Mouse (Mus musculus): ENCODE results near the gene Plod3. TPM values are rescaled to one million over a fixed set of nuclear protein-coding genes. Genes with fewer than 3 reads are reported as not detected.

The Plod3 gene
- polyA plus RNA-seq, 1 experiment, result 16.0 TPM

DNA sequence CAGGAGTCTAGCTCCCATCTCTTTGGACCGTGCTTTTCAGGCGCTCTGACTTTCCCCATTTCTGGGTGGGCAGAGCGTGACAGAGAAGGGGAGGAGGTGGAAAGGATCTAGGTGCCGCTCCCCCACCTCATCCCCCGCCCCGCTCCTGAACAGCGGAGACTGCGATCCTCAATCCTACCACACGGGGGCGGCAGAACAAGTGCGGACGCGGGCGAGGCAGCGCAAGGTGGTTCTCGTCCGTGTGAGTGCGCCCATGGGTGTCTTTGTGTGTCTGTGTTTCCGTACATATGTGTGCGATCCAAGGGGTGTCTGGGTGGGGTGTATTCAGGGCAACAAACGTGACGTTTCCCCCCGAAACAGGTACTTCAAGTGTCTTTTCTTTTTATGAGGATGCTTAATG is 38.3 kb downstream of the Plod3 start:
- Histone ChIP-seq H3K4me3 (ENCODE audit: insufficient read depth, low read depth, low read length) (no peak overlapping the region), H3K27ac (replicated peaks; ENCODE audit: low read depth, low read length) (no peak overlapping the region), H3K4me1 (ENCODE audit: control insufficient read depth, insufficient read depth, insufficient read length, low read length) (no peaks in the 10 kb centered on the region)

DNA sequence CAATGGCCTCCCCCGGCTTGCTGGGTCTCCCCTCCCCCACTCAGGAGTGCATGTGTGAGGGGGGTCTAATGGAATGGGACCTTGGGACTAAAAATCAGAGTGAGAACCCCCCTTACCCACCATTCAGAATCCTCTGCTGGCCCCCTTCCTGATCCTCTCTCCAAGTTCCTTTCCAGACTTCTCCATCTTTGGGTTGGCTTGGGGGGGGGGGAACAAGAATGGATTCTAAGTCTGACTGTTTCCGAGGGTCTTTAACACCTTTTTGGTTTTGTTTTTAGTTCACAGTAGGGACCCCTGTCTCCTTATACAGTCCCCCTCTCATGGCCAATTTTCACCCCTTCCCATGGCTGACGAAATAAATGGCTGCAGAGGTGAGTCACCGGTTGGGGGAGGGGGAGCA is 39.3 kb downstream of the Plod3 start, which contains the start of gene Vgf:
Vgf (plus strand) TSS at position 301 of the 400 bp plus-strand sequence.
- H3K4me3 ChIP-seq (ENCODE audit: insufficient read depth, low read depth, low read length), result no peak within 1 kb of the TSS
- 0 out of 2 replicates have a peak, but pooled peaks cover 2% of the 10 kb centered on the region for H3K4me1 ChIP-seq (ENCODE audit: control insufficient read depth, insufficient read depth, insufficient read length, low read length)
- H3K27ac ChIP-seq (replicated peaks; ENCODE audit: low read depth, low read length), result no peak within 1 kb of the TSS

DNA sequence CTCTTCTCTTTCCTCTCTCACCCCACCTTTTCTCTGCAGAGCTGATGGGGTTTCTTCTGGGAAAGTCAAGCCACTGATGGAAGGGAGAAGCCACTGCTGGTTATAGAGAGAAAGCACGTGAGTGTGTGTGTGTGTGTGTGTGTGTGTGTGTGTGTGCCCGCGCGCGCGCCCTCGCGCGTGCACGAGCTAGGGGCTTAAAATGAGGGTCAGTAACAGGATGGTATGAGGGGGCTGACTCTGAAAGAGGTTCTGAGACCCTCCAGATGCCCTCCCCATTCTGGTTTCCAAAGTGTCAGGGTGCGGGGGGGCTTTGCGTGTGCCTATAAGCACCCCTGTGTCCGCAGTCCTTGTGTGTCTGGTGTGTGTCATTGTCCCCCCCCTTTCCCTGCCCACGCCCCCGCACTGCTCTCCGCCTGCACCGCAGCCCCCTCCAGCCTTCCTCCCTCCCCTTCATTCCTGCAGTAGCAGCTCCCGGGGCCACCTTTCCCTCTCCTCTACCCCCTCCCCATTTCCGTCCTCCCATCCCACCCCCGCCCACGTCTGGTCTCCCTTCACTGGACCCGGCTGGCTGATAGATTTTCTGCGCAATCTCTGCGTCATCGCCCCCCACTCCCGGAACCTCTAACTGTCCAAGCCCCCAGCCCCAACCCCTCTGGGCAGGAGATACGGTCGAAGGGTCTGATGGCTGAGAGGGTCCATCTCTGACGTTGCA is 41.9 kb downstream of the Plod3 start:
- peaks cover 5% of the 10 kb centered on the region for H3K4me1 ChIP-seq (ENCODE audit: control insufficient read depth, insufficient read depth, insufficient read length, low read length)

DNA sequence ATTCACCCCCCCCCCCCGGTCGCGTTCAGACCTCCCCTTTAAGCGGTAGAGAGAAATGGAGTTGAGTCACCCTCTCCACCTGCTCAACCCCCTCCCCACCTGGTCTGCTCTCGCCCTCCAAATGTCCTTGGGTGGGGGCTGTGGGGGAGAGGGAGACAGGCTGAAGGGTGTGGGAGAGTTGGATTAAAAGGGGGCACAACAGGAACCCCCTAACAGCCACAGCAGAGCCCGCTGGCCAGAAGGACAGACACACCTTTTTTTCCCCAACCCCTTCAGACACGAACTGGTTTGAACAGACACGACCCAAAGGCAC is 42.4 kb downstream of the Plod3 start:
- peaks cover 5% of the 10 kb centered on the region for H3K4me1 ChIP-seq (ENCODE audit: control insufficient read depth, insufficient read depth, insufficient read length, low read length)
- H3K4me3 ChIP-seq (ENCODE audit: insufficient read depth, low read depth, low read length), result no peak overlapping the region
- H3K27ac ChIP-seq (replicated peaks; ENCODE audit: low read depth, low read length), result no peak overlapping the region

More for the DNA sequence above, 41.9 kb downstream of the Plod3 start:
- H3K4me3 ChIP-seq (ENCODE audit: insufficient read depth, low read depth, low read length), result no peak overlapping the region
- no peak overlapping the region for H3K27ac ChIP-seq (replicated peaks; ENCODE audit: low read depth, low read length)

DNA sequence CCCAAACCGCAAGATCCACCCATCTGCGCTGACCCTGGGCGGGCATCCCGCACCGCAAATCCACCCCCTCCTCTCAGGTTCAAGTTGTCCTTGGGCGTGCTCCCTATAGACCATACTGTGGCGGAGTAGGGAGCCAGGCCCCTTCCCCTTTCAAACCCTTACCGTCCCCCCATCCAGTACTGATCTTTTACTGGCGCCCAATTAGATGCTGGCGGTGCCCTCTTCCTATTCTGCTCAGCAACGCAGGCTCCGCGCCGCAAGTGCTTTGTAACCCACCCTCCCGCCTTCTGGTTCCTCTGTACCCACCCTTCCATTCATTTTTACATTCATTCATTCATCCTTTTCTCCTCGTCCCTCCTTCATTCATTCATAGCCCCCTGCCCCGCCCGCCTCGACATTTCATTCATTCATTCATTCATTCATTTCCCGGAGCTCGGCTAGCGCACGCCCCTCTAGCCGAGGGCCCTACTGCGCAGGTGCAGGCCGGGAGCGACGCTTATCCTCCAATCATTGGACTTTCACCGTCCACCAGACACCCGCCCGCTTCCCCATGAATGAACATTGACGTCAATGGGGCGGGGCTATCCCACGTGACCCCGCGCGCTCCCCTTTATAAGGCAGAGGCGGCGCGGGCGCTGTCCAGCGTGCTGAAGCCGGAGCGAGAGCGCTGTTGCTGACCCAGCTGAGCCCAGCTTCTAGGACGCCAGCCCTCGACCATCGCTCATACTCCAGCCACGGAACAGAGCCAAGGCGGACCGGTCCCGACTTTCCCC is 43.0 kb downstream of the Plod3 start:
- peak overlapping the region; percentile 22; the same call in 1 of the 2 replicates for H3K4me3 ChIP-seq (ENCODE audit: insufficient read depth, low read depth, low read length)
- H3K27ac ChIP-seq (replicated peaks; ENCODE audit: low read depth, low read length), result no peak overlapping the region
- H3K4me1 ChIP-seq (ENCODE audit: control insufficient read depth, insufficient read depth, insufficient read length, low read length), result peaks cover 5% of the 10 kb centered on the region

DNA sequence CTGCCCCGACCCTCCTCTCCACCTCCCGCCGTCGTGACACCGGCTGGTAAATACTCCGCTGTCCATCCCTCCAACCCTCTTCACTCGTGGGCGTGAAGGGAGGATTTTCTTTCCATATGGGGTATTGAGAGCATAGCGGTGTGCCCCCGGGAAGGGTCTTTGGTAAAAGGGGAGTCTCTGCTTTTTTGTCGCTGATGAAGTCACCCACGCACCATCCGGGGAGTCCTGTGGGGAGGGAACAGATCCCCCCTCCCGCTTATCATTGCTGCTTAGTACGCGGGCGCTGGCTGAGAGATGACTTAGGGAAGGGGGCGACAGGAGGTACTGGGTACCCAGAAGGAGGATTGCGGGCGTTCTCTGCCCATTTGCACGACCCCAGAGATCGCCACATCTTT is 43.6 kb downstream of the Plod3 start:
- Histone ChIP-seq H3K4me3 (ENCODE audit: insufficient read depth, low read depth, low read length) (no peak overlapping the region), H3K27ac (replicated peaks; ENCODE audit: low read depth, low read length) (no peak overlapping the region), H3K4me1 (ENCODE audit: control insufficient read depth, insufficient read depth, insufficient read length, low read length) (peaks cover 5% of the 10 kb centered on the region)

DNA sequence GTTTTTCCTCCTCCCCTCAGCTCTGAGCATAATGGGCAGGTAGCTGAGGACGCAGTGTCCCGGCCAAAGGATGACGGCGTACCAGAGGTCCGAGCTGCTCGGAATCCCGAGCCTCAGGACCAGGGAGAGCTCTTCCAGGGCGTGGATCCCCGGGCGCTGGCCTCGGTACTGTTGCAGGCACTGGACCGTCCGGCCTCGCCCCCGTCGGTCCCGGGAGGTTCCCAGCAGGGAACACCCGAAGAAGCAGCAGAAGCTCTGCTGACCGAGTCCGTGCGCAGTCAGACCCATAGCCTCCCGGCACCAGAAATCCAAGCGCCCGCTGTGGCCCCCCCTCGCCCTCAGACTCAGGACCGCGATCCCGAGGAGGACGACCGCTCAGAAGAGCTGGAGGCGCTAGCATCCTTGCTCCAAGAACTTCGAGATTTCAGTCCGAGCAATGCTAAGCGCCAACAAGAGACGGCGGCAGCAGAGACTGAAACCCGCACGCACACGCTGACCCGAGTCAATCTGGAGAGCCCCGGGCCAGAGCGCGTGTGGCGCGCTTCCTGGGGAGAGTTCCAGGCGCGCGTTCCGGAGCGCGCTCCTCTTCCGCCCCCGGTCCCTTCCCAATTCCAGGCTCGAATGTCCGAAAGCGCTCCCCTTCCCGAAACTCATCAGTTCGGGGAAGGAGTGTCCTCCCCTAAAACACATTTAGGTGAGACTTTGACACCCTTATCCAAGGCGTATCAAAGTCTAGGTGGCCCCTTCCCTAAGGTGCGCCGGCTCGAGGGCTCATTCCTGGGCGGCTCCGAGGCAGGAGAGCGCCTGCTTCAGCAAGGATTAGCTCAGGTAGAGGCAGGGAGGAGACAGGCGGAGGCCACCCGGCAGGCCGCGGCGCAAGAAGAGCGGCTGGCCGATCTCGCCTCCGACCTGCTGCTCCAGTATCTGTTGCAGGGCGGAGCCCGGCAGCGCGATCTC is 44.5 kb downstream of the Plod3 start:
- no peak overlapping the region for H3K27ac ChIP-seq (replicated peaks; ENCODE audit: low read depth, low read length)
- H3K4me1 ChIP-seq (ENCODE audit: control insufficient read depth, insufficient read depth, insufficient read length, low read length), result peaks cover 5% of the 10 kb centered on the region
- H3K4me3 ChIP-seq (ENCODE audit: insufficient read depth, low read depth, low read length), result peak overlapping the region; percentile 49

DNA sequence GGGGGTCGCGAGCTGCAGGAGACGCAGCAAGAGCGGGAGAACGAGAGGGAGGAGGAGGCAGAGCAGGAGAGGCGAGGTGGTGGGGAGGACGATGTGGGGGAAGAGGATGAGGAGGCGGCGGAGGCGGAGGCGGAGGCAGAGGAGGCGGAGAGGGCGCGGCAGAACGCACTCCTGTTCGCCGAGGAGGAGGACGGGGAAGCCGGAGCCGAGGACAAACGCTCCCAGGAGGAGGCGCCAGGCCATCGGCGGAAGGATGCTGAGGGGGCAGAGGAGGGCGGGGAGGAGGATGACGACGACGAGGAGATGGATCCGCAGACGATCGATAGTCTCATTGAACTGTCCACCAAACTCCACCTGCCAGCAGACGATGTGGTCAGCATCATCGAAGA is 45.2 kb downstream of the Plod3 start:
- peak overlapping the region; percentile 49 for H3K4me3 ChIP-seq (ENCODE audit: insufficient read depth, low read depth, low read length)
- H3K4me1 ChIP-seq (ENCODE audit: control insufficient read depth, insufficient read depth, insufficient read length, low read length), result peaks cover 5% of the 10 kb centered on the region

DNA sequence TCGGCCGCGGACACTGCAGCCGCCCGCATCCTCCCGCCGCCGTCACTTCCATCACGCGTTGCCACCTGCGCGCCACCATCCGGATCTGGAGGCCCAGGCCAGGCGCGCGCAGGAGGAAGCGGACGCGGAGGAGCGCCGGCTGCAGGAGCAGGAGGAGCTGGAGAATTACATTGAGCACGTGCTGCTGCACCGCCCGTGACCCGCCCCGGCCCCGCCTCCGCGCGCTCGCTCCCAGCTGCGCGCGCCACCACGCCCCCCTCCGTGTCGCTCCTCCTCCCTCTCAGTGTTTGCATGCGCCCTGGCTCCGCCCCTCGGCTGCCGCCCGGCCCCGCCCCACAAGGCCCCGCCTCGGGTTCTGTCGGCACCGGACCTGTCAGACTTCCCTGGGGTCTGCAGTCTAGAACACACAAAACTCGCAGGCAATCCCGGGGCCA is 45.8 kb downstream of the Plod3 start:
- Histone ChIP-seq H3K4me1 (ENCODE audit: control insufficient read depth, insufficient read depth, insufficient read length, low read length) (peaks cover 5% of the 10 kb centered on the region), H3K27ac (replicated peaks; ENCODE audit: low read depth, low read length) (no peak overlapping the region)

More for the DNA sequence above, 45.2 kb downstream of the Plod3 start:
- no peak overlapping the region for H3K27ac ChIP-seq (replicated peaks; ENCODE audit: low read depth, low read length)

DNA sequence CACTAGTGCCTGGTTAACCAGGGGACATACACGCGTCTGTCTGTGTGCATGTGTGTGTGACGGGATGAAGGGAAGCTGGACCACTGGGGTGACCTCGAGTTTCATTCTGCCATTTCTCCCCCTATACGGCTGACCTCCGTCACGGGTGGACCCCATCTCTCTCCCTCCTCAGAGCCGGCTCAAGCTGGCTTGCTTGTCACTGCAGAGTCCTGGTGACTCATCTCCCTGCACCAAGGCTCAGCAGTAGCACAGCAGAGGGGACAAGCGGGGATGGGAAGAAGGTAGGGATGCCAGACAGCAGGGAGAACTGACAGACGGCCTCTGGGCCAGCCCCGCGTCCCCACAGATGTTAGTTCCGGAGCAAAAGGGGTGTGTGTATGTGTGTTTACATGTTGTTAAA is 49.4 kb downstream of the Plod3 start:
- peaks cover 3% of the 10 kb centered on the region for H3K4me1 ChIP-seq (ENCODE audit: control insufficient read depth, insufficient read depth, insufficient read length, low read length)
- no peak overlapping the region for H3K4me3 ChIP-seq (ENCODE audit: insufficient read depth, low read depth, low read length)
- no peak overlapping the region for H3K27ac ChIP-seq (replicated peaks; ENCODE audit: low read depth, low read length)

More for the DNA sequence above, 45.8 kb downstream of the Plod3 start:
- H3K4me3 ChIP-seq (ENCODE audit: insufficient read depth, low read depth, low read length), result peak overlapping the region; percentile 58

DNA sequence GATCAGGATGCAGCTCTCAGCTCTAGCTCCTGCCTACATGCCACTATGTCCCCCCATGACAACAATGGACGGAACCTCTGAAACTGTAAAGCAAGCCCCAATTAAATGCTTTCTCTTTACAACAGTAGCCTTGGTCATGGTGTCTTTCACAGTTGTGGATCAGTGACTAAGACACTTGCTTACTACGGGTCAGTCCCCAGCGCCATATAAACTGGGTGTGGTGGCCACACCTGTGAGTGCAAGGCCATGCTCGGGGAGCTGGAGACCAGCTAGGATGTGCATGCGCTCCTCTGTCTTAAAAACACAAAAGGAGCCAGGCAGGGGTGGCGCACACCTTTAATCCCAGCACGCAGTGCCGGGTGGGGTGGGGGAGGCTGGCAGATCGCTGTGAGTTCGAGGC is 52.6 kb downstream of the Plod3 start:
- no peak overlapping the region for H3K4me3 ChIP-seq (ENCODE audit: insufficient read depth, low read depth, low read length)
- no peaks in the 10 kb centered on the region for H3K4me1 ChIP-seq (ENCODE audit: control insufficient read depth, insufficient read depth, insufficient read length, low read length)
- no peak overlapping the region for H3K27ac ChIP-seq (replicated peaks; ENCODE audit: low read depth, low read length)

DNA sequence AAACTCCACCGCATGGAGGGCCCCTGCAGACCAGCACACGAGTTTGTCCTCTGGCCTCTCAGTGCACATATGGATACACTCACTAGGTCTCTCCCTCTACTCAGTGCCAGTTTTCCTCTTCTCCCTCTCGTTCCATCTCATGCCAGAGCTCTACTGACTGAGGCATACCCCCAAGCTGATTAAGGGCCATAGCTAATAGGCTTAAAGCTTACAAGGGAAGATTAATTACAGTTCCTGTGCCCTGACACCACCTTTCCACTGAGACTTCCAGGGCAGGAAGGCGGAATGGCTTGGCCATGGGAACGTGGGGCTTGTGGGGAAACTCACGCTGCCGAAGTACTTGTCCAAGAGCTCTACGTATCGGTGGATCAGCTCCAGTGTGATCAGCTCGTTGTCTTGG is 54.6 kb downstream of the Plod3 start:
- Histone ChIP-seq H3K4me1 (ENCODE audit: control insufficient read depth, insufficient read depth, insufficient read length, low read length) (no peaks in the 10 kb centered on the region), H3K27ac (replicated peaks; ENCODE audit: low read depth, low read length) (no peak overlapping the region), H3K4me3 (ENCODE audit: insufficient read depth, low read depth, low read length) (no peak overlapping the region)

DNA sequence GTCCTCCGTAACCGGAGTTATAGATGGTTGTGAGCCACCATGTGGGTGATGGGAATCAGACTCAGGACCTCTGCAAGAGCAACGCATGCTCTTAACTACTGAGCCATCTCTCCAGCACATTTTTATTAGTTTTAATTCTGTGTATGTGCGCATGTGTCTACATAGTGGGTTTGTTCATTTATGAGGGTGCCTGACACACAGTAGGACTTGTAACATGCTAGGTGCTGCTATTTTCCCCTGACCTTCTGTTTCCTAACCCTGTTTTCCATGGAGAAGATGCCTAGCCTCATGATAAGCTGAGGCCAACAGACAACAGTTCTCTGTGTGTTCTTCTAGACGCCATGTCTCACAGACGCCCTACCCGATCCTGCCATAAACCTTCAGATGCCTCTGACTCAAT is 57.2 kb downstream of the Plod3 start:
- Histone ChIP-seq H3K4me3 (ENCODE audit: insufficient read depth, low read depth, low read length) (no peak overlapping the region), H3K27ac (replicated peaks; ENCODE audit: low read depth, low read length) (no peak overlapping the region), H3K4me1 (ENCODE audit: control insufficient read depth, insufficient read depth, insufficient read length, low read length) (no peaks in the 10 kb centered on the region)

DNA sequence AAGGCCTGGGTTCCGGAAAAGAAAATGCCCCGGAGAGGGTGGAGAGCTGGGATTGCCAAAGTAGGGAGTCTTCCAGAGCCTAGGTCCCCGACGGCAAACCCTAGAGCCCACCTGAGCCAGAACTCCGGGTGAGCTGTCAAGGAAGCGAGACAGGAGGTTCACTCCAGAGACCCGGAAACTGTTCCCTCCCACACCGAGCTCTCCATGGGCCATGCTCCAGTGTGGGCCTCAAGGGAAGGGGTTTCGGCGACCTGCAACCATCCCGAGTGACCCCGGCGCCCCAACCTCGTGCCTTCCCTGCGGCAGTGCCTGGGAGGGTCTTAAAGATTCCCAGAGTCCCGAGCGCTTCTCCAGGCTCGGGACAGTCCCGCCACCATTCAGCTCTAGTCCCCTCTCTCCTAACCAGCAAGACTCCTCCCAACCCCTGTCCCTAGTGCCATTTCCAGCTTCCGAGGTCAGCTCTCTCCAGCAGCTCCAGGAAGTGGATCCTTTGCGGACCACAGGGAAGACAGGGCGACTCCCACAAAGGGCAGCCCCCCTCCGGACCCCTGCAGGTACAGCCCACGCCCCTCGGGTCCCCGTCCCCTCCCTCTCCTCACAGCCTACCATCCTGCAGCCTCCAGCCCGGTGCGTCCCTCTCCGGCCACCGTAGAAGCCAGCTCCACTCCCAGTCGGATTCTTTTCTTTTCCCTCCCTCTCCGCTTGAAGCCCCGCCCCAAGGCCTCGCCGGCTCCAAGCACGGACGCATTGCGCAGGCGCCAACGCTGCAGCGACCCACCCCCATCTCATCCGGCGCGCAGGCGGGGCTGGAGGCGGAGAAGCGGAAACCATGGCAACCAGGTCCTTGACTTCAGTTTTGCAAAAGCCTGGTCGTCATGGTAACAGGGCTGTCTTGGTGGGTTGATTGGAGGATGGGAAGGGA is 58.8 kb downstream of the Plod3 start, which contains the start of gene Ap1s1:
Ap1s1 (minus strand) TSS at position 734 of the 922 bp plus-strand sequence.
- Histone ChIP-seq H3K4me3 (ENCODE audit: insufficient read depth, low read depth, low read length) (peak within 1 kb of the TSS; percentile 82), H3K27ac (replicated peaks; ENCODE audit: low read depth, low read length) (peak within 1 kb of the TSS; percentile 9; the same call in 1 of the 2 replicates), H3K4me1 (ENCODE audit: control insufficient read depth, insufficient read depth, insufficient read length, low read length) (no peaks in the 10 kb centered on the region)

Measured in brown adipose tissue, adult 24 weeks (tissue).